Mouse (Mus musculus): ENCODE data around the gene 5730409E04Rik. TPM values are rescaled to one million over a fixed set of nuclear protein-coding genes. Genes with fewer than 3 reads are reported as not detected.
A peak's percentile ranks its signal among the peaks of the same experiment; 100 is the strongest.

Gene 5730409E04Rik
- 1.8 and 1.9 TPM in 2 replicates for polyA plus RNA-seq (2014; fragmentation: Nextera tagmentation; extraction: Ambion mirVana)

- ATAC-seq (ENCODE audit: insufficient read depth, low FRiP score, low TSS enrichment) (peak; percentile 72), DNase-seq (ENCODE audit: low spot score) (peak; percentile 69)
- peak within 1 kb of the TSS; percentile 43 for H3K4me3 ChIP-seq (ENCODE audit: low read depth, low read length)
- H3K27ac ChIP-seq (ENCODE audit: low read depth, low read length) = no peak within 1 kb of the TSS
- H3K4me1 ChIP-seq (ENCODE audit: control insufficient read depth, insufficient read depth, low read length) = no peaks in the 10 kb centered on the region
- no peaks in the 10 kb centered on the region for H3K27me3 ChIP-seq (ENCODE audit: control insufficient read depth, insufficient read depth, low read length)
- no peaks in the 10 kb centered on the region for H3K36me3 ChIP-seq (ENCODE audit: control insufficient read depth, insufficient read depth, low read length)
- peak within 1 kb of the TSS; percentile 60 for H3K4me2 ChIP-seq (ENCODE audit: low read depth)
- no peaks in the 10 kb centered on the region for H3K9me3 ChIP-seq (ENCODE audit: control insufficient read depth, low read length)
- peak within 1 kb of the TSS; percentile 82 for H3K9ac ChIP-seq (ENCODE audit: low read length)
- WGBS = 2% methylated on average over 47 of the region's 48 CpGs
These were observed at the start of gene 5730409E04Rik for GRCm38 (mm10) chr4:126609606-126610181. Gene 5730409E04Rik (plus strand): TSS chr4:126609818.

- H3K4me3 ChIP-seq (ENCODE audit: low read depth, low read length) = no peak overlapping the region
- peaks cover 5% of the 10 kb centered on the region for H3K36me3 ChIP-seq (ENCODE audit: control insufficient read depth, insufficient read depth, low read length)
- no peak for DNase-seq (ENCODE audit: low spot score)
- H3K4me1 ChIP-seq (ENCODE audit: control insufficient read depth, insufficient read depth, low read length) = no peaks in the 10 kb centered on the region
- no peak overlapping the region for H3K27ac ChIP-seq (ENCODE audit: low read depth, low read length)
- no peaks in the 10 kb centered on the region for H3K9me3 ChIP-seq (ENCODE audit: control insufficient read depth, low read length)
- H3K4me2 ChIP-seq (ENCODE audit: low read depth) = no peak overlapping the region
- no peaks in the 10 kb centered on the region for H3K27me3 ChIP-seq (ENCODE audit: control insufficient read depth, insufficient read depth, low read length)
- WGBS = 93% methylated on average over 6 of the region's 6 CpGs
- ATAC-seq (ENCODE audit: insufficient read depth, low FRiP score, low TSS enrichment) = no peak
- no peak overlapping the region for H3K9ac ChIP-seq (ENCODE audit: low read length)
These were observed 45.8 kb upstream of the 5730409E04Rik start for GRCm38 (mm10) chr4:126563798-126564197.

DNA sequence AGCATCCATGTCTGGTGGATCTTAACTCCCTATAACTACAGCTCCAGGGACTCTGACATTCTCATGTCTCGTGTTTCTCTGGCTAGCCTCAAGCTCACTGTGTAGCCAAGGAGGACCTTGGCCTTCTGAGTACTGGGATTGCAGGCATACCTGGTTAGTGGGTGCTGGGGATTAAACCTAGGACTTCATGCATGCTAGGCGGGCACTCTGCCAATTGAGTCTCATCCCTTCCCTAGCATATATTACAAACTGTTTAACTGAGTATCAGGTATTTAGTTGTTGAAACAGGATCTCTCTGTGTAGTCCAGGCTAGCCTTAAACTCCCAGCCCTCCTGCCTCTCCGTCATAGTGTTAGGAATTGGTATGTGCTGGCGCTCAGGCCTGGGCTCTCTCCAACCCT, 42.4 kb upstream of the 5730409E04Rik start:
- H3K9me3 ChIP-seq (ENCODE audit: control insufficient read depth, low read length) = no peaks in the 10 kb centered on the region
- peaks cover 10% of the 10 kb centered on the region for H3K36me3 ChIP-seq (ENCODE audit: control insufficient read depth, insufficient read depth, low read length)
- ATAC-seq (ENCODE audit: insufficient read depth, low FRiP score, low TSS enrichment) (no peak), DNase-seq (ENCODE audit: low spot score) (no peak)
- no peak overlapping the region for H3K27ac ChIP-seq (ENCODE audit: low read depth, low read length)
- no peak overlapping the region for H3K4me3 ChIP-seq (ENCODE audit: low read depth, low read length)
- no peaks in the 10 kb centered on the region for H3K27me3 ChIP-seq (ENCODE audit: control insufficient read depth, insufficient read depth, low read length)
- H3K4me1 ChIP-seq (ENCODE audit: control insufficient read depth, insufficient read depth, low read length) = no peaks in the 10 kb centered on the region
- no peak overlapping the region for H3K9ac ChIP-seq (ENCODE audit: low read length)
- WGBS = 93% methylated on average over 4 of the region's 4 CpGs
- no peak overlapping the region for H3K4me2 ChIP-seq (ENCODE audit: low read depth)

DNA sequence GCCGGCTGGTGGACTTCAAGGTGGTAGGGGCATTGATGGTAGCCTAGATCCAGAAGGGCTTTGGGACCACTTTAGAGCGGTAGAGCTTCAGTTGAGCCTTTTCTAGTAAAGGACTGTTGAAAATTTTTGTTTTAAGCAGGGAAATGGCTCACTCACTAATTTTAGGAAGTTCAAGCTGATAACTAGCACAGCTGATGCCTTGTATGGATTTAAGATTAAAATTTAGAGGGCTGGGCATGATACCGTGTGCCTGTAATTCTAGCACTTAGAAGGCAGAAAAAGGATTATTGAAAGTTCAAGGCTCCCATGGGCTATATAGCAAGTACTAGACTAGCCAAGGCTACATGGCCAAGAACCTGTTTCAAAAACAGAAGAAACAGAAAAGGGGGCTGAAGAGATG, 39.8 kb upstream of the 5730409E04Rik start:
- peaks cover 22% of the 10 kb centered on the region for H3K36me3 ChIP-seq (ENCODE audit: control insufficient read depth, insufficient read depth, low read length)
- DNase-seq (ENCODE audit: low spot score) (no peak), ATAC-seq (ENCODE audit: insufficient read depth, low FRiP score, low TSS enrichment) (no peak)

DNA sequence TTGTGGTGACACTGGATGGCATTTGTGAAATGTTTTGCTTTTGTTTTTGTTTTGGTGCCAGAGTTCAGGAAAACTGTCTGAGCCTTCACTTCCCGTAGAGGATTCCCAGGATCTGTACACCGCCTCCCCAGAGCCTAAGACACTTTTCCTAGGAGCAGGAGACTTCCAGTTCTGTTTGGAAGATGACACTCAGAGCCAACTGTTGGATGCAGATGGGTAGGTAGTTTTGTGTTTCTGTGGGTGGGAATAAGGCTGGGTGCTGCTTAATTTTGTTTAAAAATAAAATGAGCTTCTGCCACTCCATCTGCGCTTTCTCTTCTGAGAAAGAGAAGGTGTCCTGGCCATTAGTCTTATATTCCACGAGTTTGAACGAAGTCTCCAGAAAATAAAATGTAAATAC, 33.3 kb upstream of the 5730409E04Rik start:
- no peaks in the 10 kb centered on the region for H3K4me1 ChIP-seq (ENCODE audit: control insufficient read depth, insufficient read depth, low read length)
- H3K9ac ChIP-seq (ENCODE audit: low read length) = no peak overlapping the region
- H3K9me3 ChIP-seq (ENCODE audit: control insufficient read depth, low read length) = no peaks in the 10 kb centered on the region
- H3K4me2 ChIP-seq (ENCODE audit: low read depth) = no peak overlapping the region
- ATAC-seq (ENCODE audit: insufficient read depth, low FRiP score, low TSS enrichment) (no peak), DNase-seq (ENCODE audit: low spot score) (no peak)
- H3K36me3 ChIP-seq (ENCODE audit: control insufficient read depth, insufficient read depth, low read length) = peaks cover 48% of the 10 kb centered on the region
- no peaks in the 10 kb centered on the region for H3K27me3 ChIP-seq (ENCODE audit: control insufficient read depth, insufficient read depth, low read length)
- 94% methylated on average over 5 of the region's 5 CpGs for WGBS
- no peak overlapping the region for H3K4me3 ChIP-seq (ENCODE audit: low read depth, low read length)
- H3K27ac ChIP-seq (ENCODE audit: low read depth, low read length) = no peak overlapping the region

More for the DNA sequence above, 39.8 kb upstream of the 5730409E04Rik start:
- Histone ChIP-seq H3K27ac (ENCODE audit: low read depth, low read length) (no peak overlapping the region), H3K4me3 (ENCODE audit: low read depth, low read length) (no peak overlapping the region), H3K4me2 (ENCODE audit: low read depth) (no peak overlapping the region), H3K27me3 (ENCODE audit: control insufficient read depth, insufficient read depth, low read length) (no peaks in the 10 kb centered on the region), H3K9me3 (ENCODE audit: control insufficient read depth, low read length) (no peaks in the 10 kb centered on the region), H3K4me1 (ENCODE audit: control insufficient read depth, insufficient read depth, low read length) (no peaks in the 10 kb centered on the region), H3K9ac (ENCODE audit: low read length) (no peak overlapping the region)
- 90% methylated on average over 3 of the region's 3 CpGs for WGBS

DNA sequence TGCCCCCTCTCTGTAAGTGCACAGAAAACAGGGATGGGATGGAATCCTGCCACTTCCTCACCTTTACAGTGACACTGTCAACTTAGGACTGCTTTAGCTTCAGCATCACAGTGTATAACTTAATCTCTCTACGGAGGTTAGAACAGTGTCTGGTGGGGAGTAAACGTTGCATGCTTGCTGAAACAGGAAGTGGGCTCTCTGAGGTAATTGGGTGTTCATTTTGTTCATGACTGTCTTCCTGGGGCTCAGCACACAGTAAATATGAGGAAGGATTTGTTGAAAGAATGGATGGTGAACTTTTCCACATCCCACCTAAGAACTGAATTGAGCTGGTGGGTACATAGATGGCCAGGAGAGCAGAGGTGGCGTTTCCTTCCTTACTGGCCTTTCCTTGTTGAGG, 31.7 kb upstream of the 5730409E04Rik start:
- Histone ChIP-seq H3K4me3 (ENCODE audit: low read depth, low read length) (no peak overlapping the region), H3K9ac (ENCODE audit: low read length) (no peak overlapping the region), H3K27me3 (ENCODE audit: control insufficient read depth, insufficient read depth, low read length) (no peaks in the 10 kb centered on the region), H3K36me3 (ENCODE audit: control insufficient read depth, insufficient read depth, low read length) (peaks cover 40% of the 10 kb centered on the region), H3K4me1 (ENCODE audit: control insufficient read depth, insufficient read depth, low read length) (no peaks in the 10 kb centered on the region), H3K4me2 (ENCODE audit: low read depth) (no peak overlapping the region), H3K9me3 (ENCODE audit: control insufficient read depth, low read length) (no peaks in the 10 kb centered on the region), H3K27ac (ENCODE audit: low read depth, low read length) (no peak overlapping the region)
- ATAC-seq (ENCODE audit: insufficient read depth, low FRiP score, low TSS enrichment) (no peak), DNase-seq (ENCODE audit: low spot score) (no peak)
- 84% methylated on average over 3 of the region's 3 CpGs for WGBS

DNA sequence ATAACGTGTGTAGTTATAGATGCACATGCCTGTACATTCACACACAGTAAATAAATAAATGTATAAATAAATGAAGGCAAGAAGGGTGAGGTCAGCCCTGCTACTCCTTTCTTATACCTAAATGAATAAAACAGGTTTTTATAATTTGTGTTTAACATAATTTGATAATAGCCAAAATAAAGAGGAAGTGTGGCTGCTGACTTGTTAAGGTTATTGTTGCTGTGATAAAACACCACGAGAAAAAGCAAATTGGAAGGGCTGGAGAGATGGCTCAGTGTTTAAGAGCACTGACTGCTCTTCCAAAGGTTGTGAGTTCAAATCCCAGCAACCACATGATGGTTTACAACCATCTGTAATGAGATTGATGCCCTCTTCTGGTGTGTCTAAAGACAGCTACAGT, 30.5 kb upstream of the 5730409E04Rik start:
- Histone ChIP-seq H3K4me2 (ENCODE audit: low read depth) (no peak overlapping the region), H3K27me3 (ENCODE audit: control insufficient read depth, insufficient read depth, low read length) (no peaks in the 10 kb centered on the region), H3K9me3 (ENCODE audit: control insufficient read depth, low read length) (no peaks in the 10 kb centered on the region), H3K36me3 (ENCODE audit: control insufficient read depth, insufficient read depth, low read length) (peaks cover 33% of the 10 kb centered on the region), H3K9ac (ENCODE audit: low read length) (no peak overlapping the region), H3K4me3 (ENCODE audit: low read depth, low read length) (no peak overlapping the region), H3K27ac (ENCODE audit: low read depth, low read length) (no peak overlapping the region), H3K4me1 (ENCODE audit: control insufficient read depth, insufficient read depth, low read length) (no peaks in the 10 kb centered on the region)
- DNase-seq (ENCODE audit: low spot score) (no peak), ATAC-seq (ENCODE audit: insufficient read depth, low FRiP score, low TSS enrichment) (no peak)
- 83% methylated on average over 2 of the region's 2 CpGs for WGBS

DNA sequence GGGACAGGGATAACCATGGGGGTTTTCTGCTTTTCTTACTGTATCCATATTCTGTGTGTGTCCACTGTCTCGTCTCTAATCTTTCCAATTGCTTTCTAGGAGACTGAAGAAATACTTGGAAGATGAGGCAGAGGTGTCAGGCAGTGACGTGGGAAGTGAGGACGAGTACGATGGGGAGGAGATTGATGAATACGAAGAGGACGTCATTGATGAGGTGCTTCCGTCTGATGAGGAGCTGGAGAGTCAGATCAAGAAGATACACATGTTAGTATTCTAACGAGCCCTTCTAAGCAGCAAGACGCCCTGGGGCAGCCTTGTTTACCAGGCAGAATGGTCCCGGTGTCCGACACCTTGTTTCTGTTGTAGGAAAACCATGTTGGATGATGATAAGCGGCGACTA, 23.9 kb upstream of the 5730409E04Rik start:
- 96% methylated on average over 13 of the region's 13 CpGs for WGBS
- no peak overlapping the region for H3K4me3 ChIP-seq (ENCODE audit: low read depth, low read length)
- ATAC-seq (ENCODE audit: insufficient read depth, low FRiP score, low TSS enrichment) (no peak), DNase-seq (ENCODE audit: low spot score) (no peak)
- no peaks in the 10 kb centered on the region for H3K4me1 ChIP-seq (ENCODE audit: control insufficient read depth, insufficient read depth, low read length)
- no peaks in the 10 kb centered on the region for H3K9me3 ChIP-seq (ENCODE audit: control insufficient read depth, low read length)
- no peak overlapping the region for H3K9ac ChIP-seq (ENCODE audit: low read length)
- no peak overlapping the region for H3K27ac ChIP-seq (ENCODE audit: low read depth, low read length)
- H3K4me2 ChIP-seq (ENCODE audit: low read depth) = no peak overlapping the region
- peaks cover 24% of the 10 kb centered on the region for H3K36me3 ChIP-seq (ENCODE audit: control insufficient read depth, insufficient read depth, low read length)
- H3K27me3 ChIP-seq (ENCODE audit: control insufficient read depth, insufficient read depth, low read length) = no peaks in the 10 kb centered on the region

GRCm38 (mm10) chr4:126592039-126592438, 17.6 kb upstream of the 5730409E04Rik start:
- Histone ChIP-seq H3K9ac (ENCODE audit: low read length) (no peak overlapping the region), H3K9me3 (ENCODE audit: control insufficient read depth, low read length) (no peaks in the 10 kb centered on the region), H3K4me1 (ENCODE audit: control insufficient read depth, insufficient read depth, low read length) (no peaks in the 10 kb centered on the region), H3K36me3 (ENCODE audit: control insufficient read depth, insufficient read depth, low read length) (peaks cover 7% of the 10 kb centered on the region), H3K4me2 (ENCODE audit: low read depth) (no peak overlapping the region), H3K4me3 (ENCODE audit: low read depth, low read length) (no peak overlapping the region), H3K27ac (ENCODE audit: low read depth, low read length) (no peak overlapping the region), H3K27me3 (ENCODE audit: control insufficient read depth, insufficient read depth, low read length) (no peaks in the 10 kb centered on the region)
- WGBS = 92% methylated on average over 6 of the region's 6 CpGs
- ATAC-seq (ENCODE audit: insufficient read depth, low FRiP score, low TSS enrichment) (no peak), DNase-seq (ENCODE audit: low spot score) (no peak)

Measured in neural tube, embryonic 11.5 days (tissue).